Mouse (Mus musculus): Measurements from ENCODE around the gene 9130213A22Rik. TPM values are rescaled to one million over a fixed set of nuclear protein-coding genes. Genes with fewer than 3 reads are reported as not detected.

The 9130213A22Rik gene
- polyA plus RNA-seq, 1 experiment from 2014 or later, result not detected

GRCm38 (mm10) chr11:69074776-69075069 lies 47.7 kb downstream of the 9130213A22Rik start:
- WGBS, result 56% methylated on average over 2 of the region's 2 CpGs
- Histone ChIP-seq H3K27ac (no peak overlapping the region), H3K4me3 (no peak overlapping the region), H3K9me3 (no peaks in the 10 kb centered on the region), H3K9ac (no peak overlapping the region), H3K4me2 (replicated peaks) (no peak overlapping the region), H3K36me3 (no peaks in the 10 kb centered on the region), H3K27me3 (replicated peaks) (no peaks in the 10 kb centered on the region), H3K4me1 (peaks cover 15% of the 10 kb centered on the region; the same call in 1 of the 2 replicates)
- no peak for ATAC-seq (ENCODE audit: low FRiP score, low read depth)

- Histone ChIP-seq H3K27ac (no peak overlapping the region), H3K9me3 (no peaks in the 10 kb centered on the region), H3K9ac (0 out of 2 replicates have a peak overlapping the region, but pooled peaks have one; percentile 62), H3K4me1 (peaks cover 15% of the 10 kb centered on the region; the same call in 1 of the 2 replicates), H3K27me3 (replicated peaks) (no peaks in the 10 kb centered on the region), H3K4me3 (no peak overlapping the region), H3K36me3 (no peaks in the 10 kb centered on the region), H3K4me2 (replicated peaks) (peak overlapping the region; percentile 61)
- ATAC-seq (ENCODE audit: low FRiP score, low read depth), result no peak
- 36% methylated on average over 6 of the region's 6 CpGs for WGBS
Observed at GRCm38 (mm10) chr11:69073951-69074775, 48.2 kb downstream of the 9130213A22Rik start.

GRCm38 (mm10) chr11:69073065-69073888 lies 49.1 kb downstream of the 9130213A22Rik start:
- H3K27me3 ChIP-seq (replicated peaks), result no peaks in the 10 kb centered on the region
- under 1% methylated on average over 14 of the region's 14 CpGs for WGBS
- ATAC-seq (ENCODE audit: low FRiP score, low read depth), result peak; percentile 72

GRCm38 (mm10) chr11:69072666-69073064 lies 49.7 kb downstream of the 9130213A22Rik start:
- Histone ChIP-seq H3K27ac (no peak overlapping the region), H3K4me1 (peaks cover 15% of the 10 kb centered on the region; the same call in 1 of the 2 replicates), H3K9me3 (no peaks in the 10 kb centered on the region), H3K9ac (peak overlapping the region; percentile 62), H3K4me3 (peak overlapping the region; percentile 28), H3K36me3 (no peaks in the 10 kb centered on the region), H3K4me2 (replicated peaks) (peak overlapping the region; percentile 61), H3K27me3 (replicated peaks) (no peaks in the 10 kb centered on the region)
- no peak for ATAC-seq (ENCODE audit: low FRiP score, low read depth)
- WGBS, result 8% methylated on average over 9 of the region's 9 CpGs

More at GRCm38 (mm10) chr11:69073065-69073888, 49.1 kb downstream of the 9130213A22Rik start:
- Histone ChIP-seq H3K9me3 (no peaks in the 10 kb centered on the region), H3K4me1 (peaks cover 15% of the 10 kb centered on the region; the same call in 1 of the 2 replicates), H3K4me3 (peak overlapping the region; percentile 28), H3K27ac (peak overlapping the region; percentile 69; the same call in 1 of the 2 replicates), H3K36me3 (no peaks in the 10 kb centered on the region), H3K9ac (peak overlapping the region; percentile 62), H3K4me2 (replicated peaks) (peak overlapping the region; percentile 61)

- Histone ChIP-seq H3K4me2 (replicated peaks) (peak overlapping the region; percentile 61), H3K27me3 (replicated peaks) (no peaks in the 10 kb centered on the region), H3K27ac (no peak overlapping the region), H3K4me1 (peaks cover 15% of the 10 kb centered on the region; the same call in 1 of the 2 replicates), H3K9ac (peak overlapping the region; percentile 62; the same call in 1 of the 2 replicates), H3K9me3 (no peaks in the 10 kb centered on the region), H3K36me3 (no peaks in the 10 kb centered on the region), H3K4me3 (peak overlapping the region; percentile 28; the same call in 1 of the 2 replicates)
- no peak for ATAC-seq (ENCODE audit: low FRiP score, low read depth)
- 87% methylated on average over 11 of the region's 11 CpGs for WGBS
Observed at GRCm38 (mm10) chr11:69072234-69072633, 50.2 kb downstream of the 9130213A22Rik start.

GRCm38 (mm10) chr11:69071262-69071661 lies 51.1 kb downstream of the 9130213A22Rik start:
- Histone ChIP-seq H3K27me3 (replicated peaks) (no peaks in the 10 kb centered on the region), H3K4me3 (peak overlapping the region; percentile 60), H3K4me2 (replicated peaks) (peak overlapping the region; percentile 92), H3K9ac (peak overlapping the region; percentile 84), H3K9me3 (no peaks in the 10 kb centered on the region), H3K36me3 (no peaks in the 10 kb centered on the region), H3K27ac (no peak overlapping the region), H3K4me1 (peaks cover 20% of the 10 kb centered on the region)
- ATAC-seq (ENCODE audit: low FRiP score, low read depth), result no peak
- WGBS, result 25% methylated on average over 9 of the region's 9 CpGs

- ATAC-seq (ENCODE audit: low FRiP score, low read depth), result peak; percentile 88
- Histone ChIP-seq H3K36me3 (no peaks in the 10 kb centered on the region), H3K27ac (peak within 1 kb of the TSS; percentile 76), H3K9ac (peak within 1 kb of the TSS; percentile 84), H3K4me2 (replicated peaks) (peak within 1 kb of the TSS; percentile 92), H3K9me3 (no peaks in the 10 kb centered on the region), H3K4me1 (peaks cover 25% of the 10 kb centered on the region), H3K27me3 (replicated peaks) (no peaks in the 10 kb centered on the region), H3K4me3 (peak within 1 kb of the TSS; percentile 60)
- WGBS, result under 1% methylated on average over 47 of the region's 47 CpGs
Observed at GRCm38 (mm10) chr11:69070590-69071222, 51.7 kb downstream of the 9130213A22Rik start, which contains the start of gene Tmem107. Gene Tmem107 (plus strand): TSS chr11:69070806.

- Histone ChIP-seq H3K27ac (peak overlapping the region; percentile 76), H3K27me3 (replicated peaks) (no peaks in the 10 kb centered on the region), H3K36me3 (no peaks in the 10 kb centered on the region), H3K9ac (peak overlapping the region; percentile 84), H3K4me3 (peak overlapping the region; percentile 60), H3K9me3 (no peaks in the 10 kb centered on the region), H3K4me1 (peaks cover 26% of the 10 kb centered on the region), H3K4me2 (replicated peaks) (peak overlapping the region; percentile 92)
- ATAC-seq (ENCODE audit: low FRiP score, low read depth), result no peak
- WGBS, result 1% methylated on average over 13 of the region's 13 CpGs
Observed at GRCm38 (mm10) chr11:69070093-69070492, 52.3 kb downstream of the 9130213A22Rik start.

Other genes starting within 250 kb of the 9130213A22Rik start
- gene Rnf222, start 234.0 kb downstream of the 9130213A22Rik start, polyA plus RNA-seq (2016; fragmentation: Nextera tagmentation; extraction: Ambion mirVana), result 0.05 TPM in 1 of 2 replicates, not detected in the other
- 732 and 743 TPM in 2 replicates for gene Rpl26, start 221.0 kb downstream of the 9130213A22Rik start, polyA plus RNA-seq (2016; fragmentation: Nextera tagmentation; extraction: Ambion mirVana)
- not detected in 2 replicates for gene Odf4, start 195.5 kb downstream of the 9130213A22Rik start, polyA plus RNA-seq (2016; fragmentation: Nextera tagmentation; extraction: Ambion mirVana)
- 8.9 and 10.5 TPM in 2 replicates for gene Arhgef15, start 165.1 kb downstream of the 9130213A22Rik start, polyA plus RNA-seq (2016; fragmentation: Nextera tagmentation; extraction: Ambion mirVana)
- gene Slc25a35, start 154.5 kb downstream of the 9130213A22Rik start, polyA plus RNA-seq (2016; fragmentation: Nextera tagmentation; extraction: Ambion mirVana), result 1.9 and 2.5 TPM in 2 replicates
- 37.4 and 42.2 TPM in 2 replicates for gene Rangrf, start 147.4 kb downstream of the 9130213A22Rik start, polyA plus RNA-seq (2016; fragmentation: Nextera tagmentation; extraction: Ambion mirVana)
- 26.3 and 30.9 TPM in 2 replicates for gene Pfas, start 114.1 kb downstream of the 9130213A22Rik start, polyA plus RNA-seq (2016; fragmentation: Nextera tagmentation; extraction: Ambion mirVana)
- gene Ctc1, start 106.7 kb downstream of the 9130213A22Rik start, polyA plus RNA-seq (2016; fragmentation: Nextera tagmentation; extraction: Ambion mirVana), result 60.8 and 66.8 TPM in 2 replicates
- 95.5 and 98.4 TPM in 2 replicates for gene Aurkb, start 76.9 kb downstream of the 9130213A22Rik start, polyA plus RNA-seq (2016; fragmentation: Nextera tagmentation; extraction: Ambion mirVana)
- gene Borcs6, start 62.9 kb downstream of the 9130213A22Rik start, polyA plus RNA-seq (2016; fragmentation: Nextera tagmentation; extraction: Ambion mirVana), result 17.9 and 18.9 TPM in 2 replicates
- 36.1 and 39.8 TPM in 2 replicates for gene Tmem107, start 51.8 kb downstream of the 9130213A22Rik start, polyA plus RNA-seq (2016; fragmentation: Nextera tagmentation; extraction: Ambion mirVana)
- gene Vamp2, start 34.1 kb downstream of the 9130213A22Rik start, polyA plus RNA-seq (2016; fragmentation: Nextera tagmentation; extraction: Ambion mirVana), result 149 and 174 TPM in 2 replicates
- 7.4 and 9.0 TPM in 2 replicates for gene Per1, start 27.4 kb downstream of the 9130213A22Rik start, polyA plus RNA-seq (2016; fragmentation: Nextera tagmentation; extraction: Ambion mirVana)
- gene Hes7, start 2.2 kb downstream of the 9130213A22Rik start, polyA plus RNA-seq (2016; fragmentation: Nextera tagmentation; extraction: Ambion mirVana), result 0.28 TPM in 2 replicates
- 0.65 TPM in 1 of 2 replicates, not detected in the other for gene Aloxe3, start 3.3 kb upstream of the 9130213A22Rik start, polyA plus RNA-seq (2016; fragmentation: Nextera tagmentation; extraction: Ambion mirVana)
- gene Alox12b, start 34.4 kb upstream of the 9130213A22Rik start, polyA plus RNA-seq (2016; fragmentation: Nextera tagmentation; extraction: Ambion mirVana), result 0.20 TPM in 1 of 2 replicates, not detected in the other
- 0.09 TPM in 1 of 2 replicates, not detected in the other for gene Alox8, start 75.3 kb upstream of the 9130213A22Rik start, polyA plus RNA-seq (2016; fragmentation: Nextera tagmentation; extraction: Ambion mirVana)
- gene Gucy2e, start 114.4 kb upstream of the 9130213A22Rik start, polyA plus RNA-seq (2016; fragmentation: Nextera tagmentation; extraction: Ambion mirVana), result 0.10 and 0.17 TPM in 2 replicates
- 32.1 and 32.6 TPM in 2 replicates for gene Cntrob, start 201.2 kb upstream of the 9130213A22Rik start, polyA plus RNA-seq (2016; fragmentation: Nextera tagmentation; extraction: Ambion mirVana)
- 179 and 194 TPM in 2 replicates for gene Trappc1, start 201.4 kb upstream of the 9130213A22Rik start, polyA plus RNA-seq (2016; fragmentation: Nextera tagmentation; extraction: Ambion mirVana)
- gene Kcnab3, start 203.7 kb upstream of the 9130213A22Rik start, polyA plus RNA-seq (2016; fragmentation: Nextera tagmentation; extraction: Ambion mirVana), result 5.6 and 5.8 TPM in 2 replicates
- 51.3 and 58.6 TPM in 2 replicates for gene Rnf227, start 217.9 kb upstream of the 9130213A22Rik start, polyA plus RNA-seq (2016; fragmentation: Nextera tagmentation; extraction: Ambion mirVana)
- gene Chd3, start 246.8 kb upstream of the 9130213A22Rik start, polyA plus RNA-seq (2016; fragmentation: Nextera tagmentation; extraction: Ambion mirVana), result 87.1 and 93.0 TPM in 2 replicates